ENCODE assay signal across 24 mouse cellular contexts in genomic region chr9:110273507-110273906, GRCm38 (mm10). TPM values are rescaled to one million over a fixed set of nuclear protein-coding genes. Genes with fewer than 3 reads are reported as not detected.
A peak's percentile ranks its signal among the peaks of the same experiment; 100 is the strongest.
DNase-seq lines count a peak whose midpoint lies in the region; TF ChIP-seq lines count a peak whose summit lies in the region.
"Had no signal": no experiment of that assay in that cellular context is flagged by ENCODE, and none has a peak within 500 bp of the region (broad histone marks: within the 10 kb centered on the region; RNA-seq: fewer than 3 reads in every experiment).

No protein-coding gene starts in this region.

- WGBS in thymus, adult 2 months: 45% methylated on average over 4 of the region's 4 CpGs

- no peaks in the 10 kb centered on the region for H3K4me1 ChIP-seq in thymus, adult 2 months (replicated peaks; ENCODE audit: control insufficient read depth, insufficient read depth, low read length)
- H3K4me1 ChIP-seq: forebrain, embryonic 13.5 days; heart, embryonic 12.5 days; heart, embryonic 15.5 days; hindbrain, embryonic 13.5 days had no signal

- no peaks in the 10 kb centered on the region for H3K36me3 ChIP-seq in thymus, adult 2 months (ENCODE audit: control insufficient read depth, insufficient read depth, low read length)
- H3K36me3 ChIP-seq: forebrain, embryonic 10.5 days; heart, embryonic 12.5 days; heart, embryonic 15.5 days; hindbrain, embryonic 10.5 days; hindbrain, embryonic 13.5 days had no signal

- DNase-seq in left cerebral cortex, adult 2 months (ENCODE audit: extremely low spot score in 1 of 2, low spot score in 2 of 2): no peak
- DNase-seq in left cerebral cortex, adult 9 months (ENCODE audit: low spot score in 2 of 2): no peak
- DNase-seq in thymus, postnatal 14 days: peak; percentile 9
- no peak for DNase-seq in thymus, adult 2 months
- peak; percentile 66 for DNase-seq in brain, adult 2 months (ENCODE audit: low read depth, low spot score)
- no peak for DNase-seq in right cerebral cortex, postnatal 14 days
- no peak for DNase-seq in urinary bladder, postnatal 14 days (ENCODE audit: low spot score)
- DNase-seq: adrenal gland, postnatal 10 days; adrenal gland, postnatal 36 days; cerebellum, adult 11 months; cerebellum, adult 2 months; cerebellum, adult 9-11 months; cerebellum, postnatal 25 days; gastrocnemius, postnatal 25 days; heart, adult 18-20 months; heart, postnatal 10 days; heart, postnatal 36 days had no signal

- no peaks in the 10 kb centered on the region for H3K27me3 ChIP-seq in thymus, adult 2 months (ENCODE audit: control insufficient read depth, insufficient read depth, low read length)
- H3K27me3 ChIP-seq: forebrain, embryonic 13.5 days; heart, embryonic 12.5 days; heart, embryonic 15.5 days; hindbrain, embryonic 13.5 days; Patski had no signal

- peak overlapping the region; percentile 42; the same call in 1 of the 2 replicates for H3K27ac ChIP-seq in left cerebral cortex, adult 2 months
- no peak overlapping the region for H3K27ac ChIP-seq in thymus, adult 2 months (ENCODE audit: control insufficient read depth, insufficient read depth, low read length)
- H3K27ac ChIP-seq: forebrain, embryonic 10.5 days; forebrain, embryonic 13.5 days; heart, embryonic 15.5 days; hindbrain, embryonic 10.5 days; hindbrain, embryonic 13.5 days had no signal

- no peak for TF ChIP-seq CTCF in left cerebral cortex, adult 2 months (IDR thresholded peaks at IDR 0.05)
- no peak for TF ChIP-seq CTCF in thymus, adult 2 months (IDR thresholded peaks at IDR 0.05; ENCODE audit: borderline replicate concordance, control insufficient read depth, extremely low read depth, insufficient read depth, low read length, poor library complexity)

- intact Hi-C loops in left cerebral cortex, adult 2 months (cut with DNase I): no loop called here

- H3K4me3 ChIP-seq in left cerebral cortex, adult 2 months: no peak overlapping the region
- H3K4me3 ChIP-seq in thymus, adult 2 months (ENCODE audit: control insufficient read depth, insufficient read depth, low read length): no peak overlapping the region
- H3K4me3 ChIP-seq: forebrain, embryonic 10.5 days; forebrain, embryonic 13.5 days; heart, embryonic 12.5 days; heart, embryonic 15.5 days; hindbrain, embryonic 10.5 days; hindbrain, embryonic 13.5 days had no signal

- no peak for TF ChIP-seq POLR2A in thymus, adult 2 months (IDR thresholded peaks at IDR 0.05; ENCODE audit: control insufficient read depth, extremely low read depth, insufficient read depth, low read length, poor library complexity)

RNA-seq across cellular contexts. Expression of gene Cspg5, which starts 29.9 kb away (rescaled TPM):
- total RNA-seq in left cerebral cortex, adult 2 months (2021): 100 to 1,000 TPM; 352 to 356 TPM
- 0.61 and 0.93 TPM in 2 replicates for polyA plus RNA-seq in thymus, adult 2 months (2012; rRNA removed)

RNA-seq across cellular contexts. Expression of gene Elp6, which starts 31.5 kb away (rescaled TPM):
- 10 to 100 TPM in 1 of 2 experiments, 1 to 10 TPM in 1; 9.1 to 14.1 TPM for total RNA-seq in left cerebral cortex, adult 2 months (2021)
- 21.0 and 26.9 TPM in 2 replicates for polyA plus RNA-seq in thymus, adult 2 months (2012; rRNA removed)

RNA-seq across cellular contexts. Expression of gene Scap, which starts 59.6 kb away (rescaled TPM):
- total RNA-seq in left cerebral cortex, adult 2 months (2021): 100 to 1,000 TPM in 1 of 2 experiments, 10 to 100 TPM in 1; 97.0 to 107 TPM
- 67.0 and 87.1 TPM in 2 replicates for polyA plus RNA-seq in thymus, adult 2 months (2012; rRNA removed)

Comparison
In these comparisons a context has a peak if more than half of its experiments do, and no peak if none do; other contexts are left out.
1. DNase-seq: peak in thymus, postnatal 14 days (single experiment) and brain, adult 2 months (single experiment); none in left cerebral cortex, adult 2 months (0 of 2), left cerebral cortex, adult 9 months (0 of 2), thymus, adult 2 months (single experiment), right cerebral cortex, postnatal 14 days (single experiment) and urinary bladder, postnatal 14 days (single experiment).